10 mouse cellular contexts compared by ENCODE assay signal in the genomic region with DNA sequence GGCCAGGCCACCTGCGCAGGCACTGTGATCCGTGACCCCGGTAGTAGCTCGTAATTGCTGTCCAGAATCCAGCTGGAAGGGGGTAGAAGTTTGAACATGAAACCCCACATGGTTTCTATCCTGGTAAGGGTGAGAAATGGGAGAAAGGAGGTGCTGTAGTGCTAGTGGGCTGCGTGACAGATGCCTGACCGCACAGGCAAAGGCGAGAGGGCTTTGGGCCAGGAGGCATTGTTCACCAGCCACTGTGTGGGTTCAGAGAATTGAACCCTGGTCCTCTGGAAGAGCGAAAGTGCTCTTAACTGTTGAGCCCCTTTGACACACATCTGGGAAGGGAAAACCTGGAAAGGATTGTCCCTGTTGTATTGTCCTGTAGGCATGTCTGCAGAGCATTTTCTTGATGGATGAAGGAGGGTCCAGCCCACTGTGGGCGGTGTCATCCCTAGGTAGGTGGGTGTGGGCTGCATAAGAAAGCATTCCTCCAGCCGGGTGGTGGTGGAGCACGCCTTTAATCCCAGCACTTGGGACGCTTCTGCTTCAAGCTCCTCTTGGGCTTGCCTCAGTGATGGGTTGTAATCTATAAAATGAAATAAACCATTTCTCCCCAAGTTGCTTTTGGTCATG. TPM values are rescaled to one million over a fixed set of nuclear protein-coding genes. Genes with fewer than 3 reads are reported as not detected.
DNase-seq lines count a peak whose midpoint lies in the region; ATAC-seq lines count a peak whose summit lies in the region.
"Had no signal": no experiment of that assay in that cellular context is flagged by ENCODE, and none has a peak within 500 bp of the region (broad histone marks: within the 10 kb centered on the region; RNA-seq: fewer than 3 reads in every experiment).

No protein-coding gene starts in this region.

- no peaks in the 10 kb centered on the region for H3K9me3 ChIP-seq in heart, embryonic 12.5 days (replicated peaks)
- no peaks in the 10 kb centered on the region for H3K9me3 ChIP-seq in forebrain, embryonic 15.5 days
- no peaks in the 10 kb centered on the region for H3K9me3 ChIP-seq in liver, embryonic 15.5 days (replicated peaks)

- no peak overlapping the region for H3K27ac ChIP-seq in heart, embryonic 12.5 days (ENCODE audit: poor library complexity, severe bottlenecking)
- H3K27ac ChIP-seq in forebrain, embryonic 15.5 days (replicated peaks): 0 out of 2 replicates have a peak overlapping the region, but pooled peaks have one; percentile 4
- H3K27ac ChIP-seq in liver, embryonic 15.5 days (replicated peaks): no peak overlapping the region
- H3K27ac ChIP-seq: macrophage had no signal

- intact Hi-C loops in heart, postnatal 25 days (cut with DNase I): no loop called here

- DNase-seq in heart, postnatal 25 days (ENCODE audit: low spot score): no peak
- DNase-seq in ES-CJ7 (ENCODE audit: low read depth, low spot score): peak; percentile 93
- no peak for DNase-seq in embryo, embryonic 10 days (ENCODE audit: low spot score)
- DNase-seq in urinary bladder, postnatal 4 days (ENCODE audit: low spot score in 2 of 2): no peak

- peak overlapping the region; percentile 39 for H3K4me3 ChIP-seq in heart, embryonic 12.5 days
- H3K4me3 ChIP-seq in forebrain, embryonic 15.5 days: peak overlapping the region; percentile 45
- peak overlapping the region; percentile 36 for H3K4me3 ChIP-seq in liver, embryonic 15.5 days (replicated peaks)

- peak overlapping the region; percentile 39 for H3K9ac ChIP-seq in heart, embryonic 12.5 days
- H3K9ac ChIP-seq in forebrain, embryonic 15.5 days (replicated peaks): peak overlapping the region; percentile 44; the same call in 1 of the 2 replicates
- no peak overlapping the region for H3K9ac ChIP-seq in liver, embryonic 15.5 days

- ATAC-seq in heart, embryonic 12.5 days (ENCODE audit: insufficient number of reproducible peaks, low FRiP score): peak; percentile 33; the same call in 1 of the 2 replicates
- ATAC-seq in forebrain, embryonic 15.5 days (replicated peaks): peak; percentile 30
- no peak for ATAC-seq in liver, embryonic 15.5 days (ENCODE audit: insufficient read depth)
- ATAC-seq in megakaryocyte, adult 5-6 weeks (ENCODE audit: poor library complexity, severe bottlenecking): no peak

- peaks cover 11% of the 10 kb centered on the region for H3K4me1 ChIP-seq in heart, embryonic 12.5 days (replicated peaks)
- peaks cover 17% of the 10 kb centered on the region for H3K4me1 ChIP-seq in forebrain, embryonic 15.5 days
- peaks cover 28% of the 10 kb centered on the region for H3K4me1 ChIP-seq in liver, embryonic 15.5 days (replicated peaks)

- H3K4me2 ChIP-seq in heart, embryonic 12.5 days: peak overlapping the region; percentile 67
- peak overlapping the region; percentile 51 for H3K4me2 ChIP-seq in forebrain, embryonic 15.5 days (replicated peaks)
- peak overlapping the region; percentile 58 for H3K4me2 ChIP-seq in liver, embryonic 15.5 days

- 35% methylated on average over 12 of the region's 12 CpGs for WGBS in heart, embryonic 12.5 days
- 42% methylated on average over 12 of the region's 12 CpGs for WGBS in forebrain, embryonic 15.5 days
- WGBS in liver, embryonic 15.5 days (ENCODE audit: insufficient replicate concordance): 40% methylated on average over 12 of the region's 12 CpGs

- peaks cover 18% of the 10 kb centered on the region for H3K27me3 ChIP-seq in heart, embryonic 12.5 days (replicated peaks)
- no peaks in the 10 kb centered on the region for H3K27me3 ChIP-seq in forebrain, embryonic 15.5 days
- H3K27me3 ChIP-seq in liver, embryonic 15.5 days: peaks cover 15% of the 10 kb centered on the region; the same call in 1 of the 2 replicates
- H3K27me3 ChIP-seq: CH12.LX had no signal

- peaks cover 6% of the 10 kb centered on the region; the same call in 1 of the 2 replicates for H3K36me3 ChIP-seq in heart, embryonic 12.5 days
- peaks cover 9% of the 10 kb centered on the region; the same call in 1 of the 2 replicates for H3K36me3 ChIP-seq in forebrain, embryonic 15.5 days
- H3K36me3 ChIP-seq in liver, embryonic 15.5 days (replicated peaks): no peaks in the 10 kb centered on the region

RNA-seq across cellular contexts. Expression of a gene that starts 8.3 kb away (rescaled TPM):
- polyA plus RNA-seq in heart, embryonic 12.5 days (2016; fragmentation: Nextera tagmentation; extraction: Ambion mirVana): 14.7 and 18.0 TPM in 2 replicates
- 10 to 100 TPM; 16.8 to 18.5 TPM for total RNA-seq in heart, postnatal 25 days (2021)
- polyA plus RNA-seq in forebrain, embryonic 15.5 days (2015; fragmentation: Nextera tagmentation; extraction: Ambion mirVana): 34.0 and 34.2 TPM in 2 replicates
- 6.0 and 6.1 TPM in 2 replicates for polyA plus RNA-seq in liver, embryonic 15.5 days (2015; fragmentation: Nextera tagmentation; extraction: Ambion mirVana)
- total RNA-seq in megakaryocyte, adult 5-6 weeks (2015): 3.6 and 5.4 TPM in 2 replicates
- total RNA-seq in megakaryocyte, adult 5-6 weeks (2017): 2.0 and 3.3 TPM in 2 replicates

RNA-seq across cellular contexts. Expression of a gene that starts 10.2 kb away (rescaled TPM):
- polyA plus RNA-seq in heart, embryonic 12.5 days (2016; fragmentation: Nextera tagmentation; extraction: Ambion mirVana): 0.72 and 1.3 TPM in 2 replicates
- total RNA-seq in heart, postnatal 25 days (2021): not detected
- polyA plus RNA-seq in forebrain, embryonic 15.5 days (2015; fragmentation: Nextera tagmentation; extraction: Ambion mirVana): not detected in 2 replicates
- not detected in 2 replicates for polyA plus RNA-seq in liver, embryonic 15.5 days (2015; fragmentation: Nextera tagmentation; extraction: Ambion mirVana)
- not detected in 2 replicates for total RNA-seq in megakaryocyte, adult 5-6 weeks (2015)
- total RNA-seq in megakaryocyte, adult 5-6 weeks (2017): not detected in 2 replicates
- total RNA-seq: CH12.LX had no signal
- polyA plus RNA-seq: macrophage had no signal

RNA-seq across cellular contexts. Expression of a gene that starts 30.3 kb away (rescaled TPM):
- 41.1 and 41.7 TPM in 2 replicates for polyA plus RNA-seq in heart, embryonic 12.5 days (2016; fragmentation: Nextera tagmentation; extraction: Ambion mirVana)
- total RNA-seq in heart, postnatal 25 days (2021): 10 to 100 TPM; 34.4 to 39.5 TPM
- 19.1 and 19.7 TPM in 2 replicates for polyA plus RNA-seq in forebrain, embryonic 15.5 days (2015; fragmentation: Nextera tagmentation; extraction: Ambion mirVana)
- polyA plus RNA-seq in liver, embryonic 15.5 days (2015; fragmentation: Nextera tagmentation; extraction: Ambion mirVana): 15.2 and 16.8 TPM in 2 replicates
- 81.3 and 93.8 TPM in 2 replicates for total RNA-seq in megakaryocyte, adult 5-6 weeks (2015)
- total RNA-seq in megakaryocyte, adult 5-6 weeks (2017): 151 and 199 TPM in 2 replicates

RNA-seq across cellular contexts. Expression of a gene that starts 46.8 kb away (rescaled TPM):
- 6.7 and 6.8 TPM in 2 replicates for polyA plus RNA-seq in heart, embryonic 12.5 days (2016; fragmentation: Nextera tagmentation; extraction: Ambion mirVana)
- 1 to 10 TPM in 1 of 2 experiments, under 1 TPM in 1; 0.98 to 1.3 TPM for total RNA-seq in heart, postnatal 25 days (2021)
- 70.0 and 75.8 TPM in 2 replicates for polyA plus RNA-seq in forebrain, embryonic 15.5 days (2015; fragmentation: Nextera tagmentation; extraction: Ambion mirVana)
- 0.36 and 0.44 TPM in 2 replicates for polyA plus RNA-seq in liver, embryonic 15.5 days (2015; fragmentation: Nextera tagmentation; extraction: Ambion mirVana)
- total RNA-seq in megakaryocyte, adult 5-6 weeks (2015): not detected in 2 replicates
- total RNA-seq in megakaryocyte, adult 5-6 weeks (2017): not detected in 2 replicates
- polyA plus RNA-seq: macrophage had no signal

Comparison
In these comparisons a context has a peak if more than half of its experiments do, and no peak if none do; other contexts are left out.
1. ATAC-seq: peak in heart, embryonic 12.5 days (single experiment) and forebrain, embryonic 15.5 days (single experiment); none in liver, embryonic 15.5 days (single experiment) and megakaryocyte, adult 5-6 weeks (single experiment).
2. Peak in every context shown above with its lines, with median percentiles within 50 percentile points of each other: H3K4me2 ChIP-seq and H3K4me3 ChIP-seq.